Mouse (Mus musculus): ENCODE results near the gene Psmg4.

DNA sequence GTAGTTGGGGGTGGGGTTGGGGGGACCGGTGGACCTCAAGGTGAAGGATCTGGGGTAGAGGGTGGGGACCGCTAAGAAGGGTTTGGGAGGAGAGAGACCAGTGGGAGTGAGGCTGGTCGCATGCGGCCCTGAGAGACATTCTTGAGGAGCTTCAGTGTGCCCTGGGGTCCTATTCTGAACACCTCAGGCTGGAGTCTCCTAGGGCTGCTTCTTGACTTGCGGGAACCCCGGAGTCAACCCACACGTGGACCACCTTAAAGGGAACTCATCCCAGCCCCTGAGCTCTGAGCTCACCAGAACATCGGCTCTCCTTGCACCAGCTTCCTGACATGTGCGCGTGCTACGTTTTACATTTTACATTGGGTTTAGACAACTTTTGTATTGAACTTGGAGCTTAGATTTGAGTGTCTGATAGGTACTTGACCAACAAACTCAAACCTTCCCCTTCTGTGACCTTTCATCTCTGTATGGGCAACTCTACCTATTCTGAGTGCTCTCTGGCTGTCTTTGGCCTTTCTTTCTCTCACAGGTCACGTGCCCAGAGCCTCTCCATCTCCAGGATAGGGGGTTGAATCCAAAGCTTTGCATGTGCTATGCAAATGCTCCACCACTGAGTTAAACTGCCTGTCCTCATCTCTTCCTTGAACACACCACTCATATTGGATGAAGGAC lies 676 bp downstream of the Psmg4 start:
- no peak for TF ChIP-seq CTCF (IDR thresholded peaks at IDR 0.05; ENCODE audit: low read depth)
- TF ChIP-seq EP300 (optimal IDR thresholded peaks at IDR 0.05), result no peak
